9 mouse cellular contexts compared by ENCODE assay signal in the genomic region with DNA sequence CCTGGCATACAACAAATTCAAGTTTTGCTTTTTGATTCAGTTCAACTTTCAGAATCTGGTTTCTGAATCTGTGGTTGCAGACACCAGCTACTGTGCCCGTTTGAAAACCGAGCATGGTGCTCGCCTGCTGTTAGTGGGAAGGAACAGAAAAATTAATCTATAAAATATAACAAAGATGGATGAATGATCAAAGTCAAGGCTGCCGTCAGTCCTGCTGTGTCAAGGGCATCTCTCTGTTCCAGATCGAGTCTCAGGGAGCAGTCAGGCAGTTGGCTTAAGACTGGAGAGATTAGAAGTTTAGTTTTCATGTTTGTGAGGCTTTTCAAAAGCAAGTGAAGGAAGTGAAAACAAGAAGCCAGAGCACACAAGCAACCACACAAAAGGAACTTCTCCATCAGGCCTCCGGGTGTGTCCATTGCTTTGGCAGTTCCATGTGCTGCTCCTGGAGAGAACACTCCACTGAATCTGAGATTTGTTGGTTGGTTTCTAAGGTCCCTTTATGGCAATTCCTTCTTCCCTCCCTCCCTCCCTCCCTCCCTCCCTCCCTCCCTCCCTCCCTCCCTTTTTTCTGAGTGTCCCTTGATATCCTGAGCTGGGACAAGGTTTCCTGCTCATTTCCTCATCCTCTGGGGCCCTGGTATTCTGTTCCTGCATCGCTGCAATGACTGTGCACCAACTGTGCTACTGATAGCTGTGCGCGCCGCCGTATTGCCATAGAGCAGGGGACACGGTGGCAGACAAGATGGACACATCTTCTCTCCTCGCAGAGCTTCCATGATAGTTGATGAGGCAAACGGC.
DNase-seq lines count a peak whose midpoint lies in the region; TF ChIP-seq lines count a peak whose summit lies in the region.
"Had no signal": no experiment of that assay in that cellular context is flagged by ENCODE, and none has a peak within 500 bp of the region (broad histone marks: within the 10 kb centered on the region; RNA-seq: fewer than 3 reads in every experiment).

No protein-coding gene starts in this region.

- H3K9ac ChIP-seq in heart, adult 2 months (ENCODE audit: low read depth, low read length), result no peak overlapping the region; the same call in 1 of the 2 replicates
- H3K9ac ChIP-seq: forebrain, postnatal 0 days had no signal

- H3K36me3 ChIP-seq in heart, adult 2 months (ENCODE audit: control insufficient read depth, insufficient read depth, low read length), result no peaks in the 10 kb centered on the region; the same call in 1 of the 2 replicates
- no peaks in the 10 kb centered on the region for H3K36me3 ChIP-seq in limb, embryonic 10.5 days

- H3K4me1 ChIP-seq in heart, adult 2 months (ENCODE audit: control insufficient read depth, insufficient read depth, low read length), result peaks cover 8% of the 10 kb centered on the region
- H3K4me1 ChIP-seq in limb, embryonic 10.5 days, result peaks cover 36% of the 10 kb centered on the region

- TF ChIP-seq EP300 in heart, adult 2 months (IDR thresholded peaks at IDR 0.05; ENCODE audit: insufficient read depth, low read depth, low read length), result 0 out of 2 replicates have a peak, but pooled peaks have one; percentile 32

- DNase-seq in heart, adult 2 months, result no peak
- no peak for DNase-seq in heart, postnatal 36 days
- no peak for DNase-seq in left cerebral cortex, adult 2 months (ENCODE audit: extremely low spot score in 1 of 2, low spot score in 2 of 2)
- no peak for DNase-seq in left cerebral cortex, postnatal 36 days (ENCODE audit: low spot score in 2 of 2)
- peak; percentile 42 for DNase-seq in adrenal gland, postnatal 14 days
- no peak for DNase-seq in limb, embryonic 10.5 days (ENCODE audit: low spot score)
- DNase-seq in spleen, postnatal 36 days (ENCODE audit: low spot score in 2 of 2), result no peak
- DNase-seq in ovary, postnatal 14 days (ENCODE audit: low spot score), result no peak
- DNase-seq: forebrain, postnatal 0 days had no signal

- intact Hi-C loops in heart, adult 2 months (cut with DNase I), result loop anchor here (5.0 to 10.0 kb wide), 3 partner anchors 70 to 197 kb away; no protein-coding TSS in a partner anchor
- intact Hi-C loops in heart, postnatal 36 days (cut with DNase I), result loop anchor here (2.0 kb wide), 1 partner anchor 29 kb away; no protein-coding TSS in a partner anchor
- intact Hi-C loops in left cerebral cortex, adult 2 months (cut with DNase I), result no loop called here
- intact Hi-C loops in left cerebral cortex, postnatal 36 days (cut with DNase I), result no loop called here

- no peaks in the 10 kb centered on the region for H3K27me3 ChIP-seq in heart, adult 2 months (ENCODE audit: control insufficient read depth, insufficient read depth, low read length)
- no peaks in the 10 kb centered on the region for H3K27me3 ChIP-seq in limb, embryonic 10.5 days (ENCODE audit: low read depth, poor library complexity, severe bottlenecking)

- no peak for TF ChIP-seq CTCF in heart, adult 2 months (IDR thresholded peaks at IDR 0.05)
- no peak for TF ChIP-seq CTCF in left cerebral cortex, adult 2 months (IDR thresholded peaks at IDR 0.05)

- 47% methylated on average over 14 of the region's 14 CpGs for WGBS in heart, adult 2 months
- WGBS in limb, embryonic 10.5 days, result 80% methylated on average over 14 of the region's 14 CpGs

- peak overlapping the region; percentile 40 for H3K27ac ChIP-seq in heart, adult 2 months
- peak overlapping the region; percentile 11; the same call in 1 of the 2 replicates for H3K27ac ChIP-seq in left cerebral cortex, adult 2 months
- H3K27ac ChIP-seq in limb, embryonic 10.5 days, result peak overlapping the region; percentile 36; the same call in 1 of the 2 replicates

- no peaks in the 10 kb centered on the region for H3K9me3 ChIP-seq in limb, embryonic 10.5 days (replicated peaks)

- no peak for TF ChIP-seq POLR2A in heart, adult 2 months (IDR thresholded peaks at IDR 0.05; ENCODE audit: insufficient read depth, low read depth, low read length)

- H3K4me3 ChIP-seq in heart, adult 2 months, result no peak overlapping the region
- H3K4me3 ChIP-seq in left cerebral cortex, adult 2 months, result no peak overlapping the region
- H3K4me3 ChIP-seq in limb, embryonic 10.5 days, result no peak overlapping the region

- H3K79me2 ChIP-seq in heart, adult 2 months (replicated peaks; ENCODE audit: control insufficient read depth, insufficient read depth, low read length), result no peaks in the 10 kb centered on the region

Comparison
In these comparisons a context has a peak if more than half of its experiments do, and no peak if none do; other contexts are left out.
1. intact Hi-C loops: an anchor here in heart, adult 2 months (5.0 to 10.0 kb wide) and heart, postnatal 36 days (2.0 kb wide); none called in left cerebral cortex, adult 2 months and left cerebral cortex, postnatal 36 days.